Mouse (Mus musculus): Measurements from ENCODE around the gene Ccdc33. TPM values are rescaled to one million over a fixed set of nuclear protein-coding genes. Genes with fewer than 3 reads are reported as not detected.
A peak's percentile ranks its signal among the peaks of the same experiment; 100 is the strongest.

Ccdc33 gene
- polyA plus RNA-seq, 1 experiment from 2014 or later, result 0.27 TPM

- 50% methylated on average over 1 of the region's 1 CpGs for WGBS
- Histone ChIP-seq H3K4me1 (replicated peaks; ENCODE audit: control insufficient read depth, insufficient read depth, low read length) (no peaks in the 10 kb centered on the region), H3K36me3 (ENCODE audit: control insufficient read depth, insufficient read depth, low read length) (no peaks in the 10 kb centered on the region), H3K4me2 (ENCODE audit: low read length) (no peak overlapping the region), H3K9me3 (ENCODE audit: control insufficient read depth, low read length) (no peaks in the 10 kb centered on the region), H3K27me3 (replicated peaks; ENCODE audit: control insufficient read depth, insufficient read depth, low read length) (peaks cover 3% of the 10 kb centered on the region; the same call in 1 of the 2 replicates), H3K27ac (ENCODE audit: low read depth) (no peak overlapping the region), H3K9ac (ENCODE audit: low read length) (no peak overlapping the region), H3K4me3 (ENCODE audit: low read depth, low read length) (no peak overlapping the region)
- ATAC-seq (replicated peaks; ENCODE audit: low FRiP score, low TSS enrichment, low read depth) (no peak), DNase-seq (ENCODE audit: low spot score) (no peak)
Observed at GRCm38 (mm10) chr9:58059920-58060319, 58.7 kb downstream of the Ccdc33 start.

- WGBS, result 73% methylated on average over 5 of the region's 5 CpGs
- no peaks in the 10 kb centered on the region for H3K27me3 ChIP-seq (replicated peaks; ENCODE audit: control insufficient read depth, insufficient read depth, low read length)
- H3K36me3 ChIP-seq (ENCODE audit: control insufficient read depth, insufficient read depth, low read length), result no peaks in the 10 kb centered on the region
- H3K4me3 ChIP-seq (ENCODE audit: low read depth, low read length), result no peak overlapping the region
- no peak overlapping the region for H3K4me2 ChIP-seq (ENCODE audit: low read length)
- ATAC-seq (replicated peaks; ENCODE audit: low FRiP score, low TSS enrichment, low read depth) (no peak), DNase-seq (ENCODE audit: low spot score) (no peak)
- no peaks in the 10 kb centered on the region for H3K9me3 ChIP-seq (ENCODE audit: control insufficient read depth, low read length)
- H3K27ac ChIP-seq (ENCODE audit: low read depth), result no peak overlapping the region
- H3K4me1 ChIP-seq (replicated peaks; ENCODE audit: control insufficient read depth, insufficient read depth, low read length), result no peaks in the 10 kb centered on the region
- no peak overlapping the region for H3K9ac ChIP-seq (ENCODE audit: low read length)
Observed at GRCm38 (mm10) chr9:58055666-58056065, 63.0 kb downstream of the Ccdc33 start.

GRCm38 (mm10) chr9:58054032-58054431, 64.6 kb downstream of the Ccdc33 start:
- Histone ChIP-seq H3K4me1 (replicated peaks; ENCODE audit: control insufficient read depth, insufficient read depth, low read length) (no peaks in the 10 kb centered on the region), H3K9ac (ENCODE audit: low read length) (no peak overlapping the region), H3K4me2 (ENCODE audit: low read length) (no peak overlapping the region), H3K27ac (ENCODE audit: low read depth) (no peak overlapping the region), H3K27me3 (replicated peaks; ENCODE audit: control insufficient read depth, insufficient read depth, low read length) (no peaks in the 10 kb centered on the region), H3K4me3 (ENCODE audit: low read depth, low read length) (no peak overlapping the region), H3K9me3 (ENCODE audit: control insufficient read depth, low read length) (no peaks in the 10 kb centered on the region), H3K36me3 (ENCODE audit: control insufficient read depth, insufficient read depth, low read length) (no peaks in the 10 kb centered on the region)
- DNase-seq (ENCODE audit: low spot score) (no peak), ATAC-seq (replicated peaks; ENCODE audit: low FRiP score, low TSS enrichment, low read depth) (no peak)
- 89% methylated on average over 1 of the region's 1 CpGs for WGBS

- Histone ChIP-seq H3K27me3 (replicated peaks; ENCODE audit: control insufficient read depth, insufficient read depth, low read length) (no peaks in the 10 kb centered on the region), H3K4me1 (replicated peaks; ENCODE audit: control insufficient read depth, insufficient read depth, low read length) (no peaks in the 10 kb centered on the region), H3K36me3 (ENCODE audit: control insufficient read depth, insufficient read depth, low read length) (no peaks in the 10 kb centered on the region), H3K9ac (ENCODE audit: low read length) (no peak overlapping the region), H3K9me3 (ENCODE audit: control insufficient read depth, low read length) (no peaks in the 10 kb centered on the region), H3K4me3 (ENCODE audit: low read depth, low read length) (no peak overlapping the region), H3K4me2 (ENCODE audit: low read length) (no peak overlapping the region), H3K27ac (ENCODE audit: low read depth) (no peak overlapping the region)
- no peak for ATAC-seq (replicated peaks; ENCODE audit: low FRiP score, low TSS enrichment, low read depth)
- DNase-seq (ENCODE audit: low spot score), result no peak
- WGBS, result 53% methylated on average over 3 of the region's 3 CpGs
Observed at GRCm38 (mm10) chr9:58053544-58053943, 65.1 kb downstream of the Ccdc33 start.

GRCm38 (mm10) chr9:58053102-58053501, 65.5 kb downstream of the Ccdc33 start:
- Histone ChIP-seq H3K27me3 (replicated peaks; ENCODE audit: control insufficient read depth, insufficient read depth, low read length) (no peaks in the 10 kb centered on the region), H3K4me3 (ENCODE audit: low read depth, low read length) (no peak overlapping the region), H3K9ac (ENCODE audit: low read length) (no peak overlapping the region), H3K4me2 (ENCODE audit: low read length) (no peak overlapping the region), H3K4me1 (replicated peaks; ENCODE audit: control insufficient read depth, insufficient read depth, low read length) (no peaks in the 10 kb centered on the region), H3K9me3 (ENCODE audit: control insufficient read depth, low read length) (no peaks in the 10 kb centered on the region), H3K27ac (ENCODE audit: low read depth) (no peak overlapping the region), H3K36me3 (ENCODE audit: control insufficient read depth, insufficient read depth, low read length) (no peaks in the 10 kb centered on the region)
- DNase-seq (ENCODE audit: low spot score), result peak; percentile 74
- 0 out of 2 replicates have a peak, but pooled peaks have one; percentile 41 for ATAC-seq (replicated peaks; ENCODE audit: low FRiP score, low TSS enrichment, low read depth)
- 21% methylated on average over 3 of the region's 3 CpGs for WGBS

- no peak for ATAC-seq (replicated peaks; ENCODE audit: low FRiP score, low TSS enrichment, low read depth)
- Histone ChIP-seq H3K4me2 (ENCODE audit: low read length) (no peak overlapping the region), H3K4me1 (replicated peaks; ENCODE audit: control insufficient read depth, insufficient read depth, low read length) (no peaks in the 10 kb centered on the region)
Observed at GRCm38 (mm10) chr9:58051937-58052336, 66.7 kb downstream of the Ccdc33 start.

GRCm38 (mm10) chr9:58049861-58050260, 68.8 kb downstream of the Ccdc33 start:
- no peaks in the 10 kb centered on the region for H3K9me3 ChIP-seq (ENCODE audit: control insufficient read depth, low read length)
- no peaks in the 10 kb centered on the region for H3K27me3 ChIP-seq (replicated peaks; ENCODE audit: control insufficient read depth, insufficient read depth, low read length)
- no peak overlapping the region for H3K4me3 ChIP-seq (ENCODE audit: low read depth, low read length)
- ATAC-seq (replicated peaks; ENCODE audit: low FRiP score, low TSS enrichment, low read depth) (no peak), DNase-seq (ENCODE audit: low spot score) (no peak)
- H3K27ac ChIP-seq (ENCODE audit: low read depth), result no peak overlapping the region
- no peak overlapping the region for H3K9ac ChIP-seq (ENCODE audit: low read length)
- no peaks in the 10 kb centered on the region for H3K4me1 ChIP-seq (replicated peaks; ENCODE audit: control insufficient read depth, insufficient read depth, low read length)
- H3K36me3 ChIP-seq (ENCODE audit: control insufficient read depth, insufficient read depth, low read length), result no peaks in the 10 kb centered on the region
- WGBS, result 66% methylated on average over 7 of the region's 7 CpGs
- H3K4me2 ChIP-seq (ENCODE audit: low read length), result no peak overlapping the region

More at GRCm38 (mm10) chr9:58051937-58052336, 66.7 kb downstream of the Ccdc33 start:
- H3K27ac ChIP-seq (ENCODE audit: low read depth), result no peak overlapping the region
- H3K9me3 ChIP-seq (ENCODE audit: control insufficient read depth, low read length), result no peaks in the 10 kb centered on the region
- no peaks in the 10 kb centered on the region for H3K36me3 ChIP-seq (ENCODE audit: control insufficient read depth, insufficient read depth, low read length)
- H3K27me3 ChIP-seq (replicated peaks; ENCODE audit: control insufficient read depth, insufficient read depth, low read length), result no peaks in the 10 kb centered on the region
- 38% methylated on average over 5 of the region's 5 CpGs for WGBS
- DNase-seq (ENCODE audit: low spot score), result no peak
- no peak overlapping the region for H3K4me3 ChIP-seq (ENCODE audit: low read depth, low read length)
- no peak overlapping the region for H3K9ac ChIP-seq (ENCODE audit: low read length)

- 63% methylated on average over 6 of the region's 6 CpGs for WGBS
- H3K27me3 ChIP-seq (replicated peaks; ENCODE audit: control insufficient read depth, insufficient read depth, low read length), result no peaks in the 10 kb centered on the region
- DNase-seq (ENCODE audit: low spot score) (no peak), ATAC-seq (replicated peaks; ENCODE audit: low FRiP score, low TSS enrichment, low read depth) (no peak)
- H3K4me3 ChIP-seq (ENCODE audit: low read depth, low read length), result no peak overlapping the region
- no peak overlapping the region for H3K9ac ChIP-seq (ENCODE audit: low read length)
- no peaks in the 10 kb centered on the region for H3K36me3 ChIP-seq (ENCODE audit: control insufficient read depth, insufficient read depth, low read length)
- no peaks in the 10 kb centered on the region for H3K9me3 ChIP-seq (ENCODE audit: control insufficient read depth, low read length)
- H3K4me1 ChIP-seq (replicated peaks; ENCODE audit: control insufficient read depth, insufficient read depth, low read length), result no peaks in the 10 kb centered on the region
- H3K4me2 ChIP-seq (ENCODE audit: low read length), result no peak overlapping the region
- H3K27ac ChIP-seq (ENCODE audit: low read depth), result no peak overlapping the region
Observed at GRCm38 (mm10) chr9:58049186-58049585, 69.4 kb downstream of the Ccdc33 start.

- Histone ChIP-seq H3K27ac (ENCODE audit: low read depth) (no peak overlapping the region), H3K4me3 (ENCODE audit: low read depth, low read length) (no peak overlapping the region), H3K4me1 (replicated peaks; ENCODE audit: control insufficient read depth, insufficient read depth, low read length) (no peaks in the 10 kb centered on the region), H3K4me2 (ENCODE audit: low read length) (no peak overlapping the region), H3K9me3 (ENCODE audit: control insufficient read depth, low read length) (no peaks in the 10 kb centered on the region), H3K27me3 (replicated peaks; ENCODE audit: control insufficient read depth, insufficient read depth, low read length) (no peaks in the 10 kb centered on the region), H3K36me3 (ENCODE audit: control insufficient read depth, insufficient read depth, low read length) (no peaks in the 10 kb centered on the region), H3K9ac (ENCODE audit: low read length) (no peak overlapping the region)
- no peak for DNase-seq (ENCODE audit: low spot score)
- WGBS, result 25% methylated on average over 6 of the region's 6 CpGs
- no peak for ATAC-seq (replicated peaks; ENCODE audit: low FRiP score, low TSS enrichment, low read depth)
Observed at GRCm38 (mm10) chr9:58048621-58049020, 70.0 kb downstream of the Ccdc33 start.
